Mouse (Mus musculus): ENCODE results near the gene Ston2.

Gene Ston2

DNA sequence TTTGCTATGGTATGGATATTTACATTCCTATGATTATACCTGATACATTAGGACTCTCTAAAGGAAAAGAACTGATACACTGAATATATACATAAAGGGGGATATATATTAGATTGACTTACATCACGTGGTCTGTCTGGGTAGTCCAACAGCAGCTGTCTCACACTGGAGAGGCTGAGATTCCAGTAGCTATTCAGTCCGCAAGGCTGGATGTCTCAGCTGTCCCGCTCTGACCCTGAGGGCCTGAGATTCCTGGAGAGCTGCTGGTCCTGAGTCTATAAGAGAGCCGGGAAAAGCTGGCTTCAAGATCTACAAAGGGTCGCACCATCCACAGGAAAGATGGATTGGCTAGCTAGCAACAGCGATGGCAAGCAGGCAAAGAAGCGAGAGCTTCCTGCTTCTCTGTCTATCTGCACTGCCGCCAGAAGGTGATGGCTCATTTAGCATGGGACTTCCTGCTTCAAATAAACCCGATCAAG lies at the start of gene Ston2:
Ston2 (minus strand) TSS at position 429 of the 479 bp plus-strand sequence.
- no peak for TF ChIP-seq GATA4 (IDR thresholded peaks at IDR 0.05; ENCODE audit: insufficient replicate concordance, low read length)

DNA sequence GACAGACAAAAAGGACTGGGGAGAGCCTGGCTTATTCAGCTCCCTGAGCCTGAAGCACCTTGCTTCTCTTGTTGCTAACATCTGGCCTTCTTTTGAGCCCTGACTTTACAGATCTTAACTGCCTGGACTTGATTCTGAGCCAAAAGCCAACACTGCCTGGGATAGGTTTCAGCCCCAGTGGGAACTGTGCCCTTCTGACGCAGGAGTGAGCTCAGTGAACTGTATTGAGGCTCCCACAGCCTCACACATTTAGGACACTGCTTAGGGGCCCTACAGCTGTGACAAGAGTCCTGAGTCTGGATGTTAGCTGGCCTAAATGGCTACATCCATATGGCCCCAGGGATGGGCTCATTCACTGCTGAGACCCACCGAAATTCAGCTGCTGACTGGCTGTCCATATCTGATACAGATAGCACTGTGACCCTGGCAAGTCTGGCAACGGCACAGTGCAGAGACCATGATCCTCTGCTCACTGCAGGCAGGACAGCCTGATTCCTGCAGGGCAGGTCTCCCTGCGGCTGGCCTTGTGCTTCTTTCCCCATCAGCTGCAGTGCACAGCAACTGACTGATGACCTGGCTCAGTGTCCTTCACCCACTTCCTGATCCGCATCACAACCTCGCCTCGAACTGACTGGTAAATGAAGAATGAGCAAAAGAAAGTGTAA lies 49.3 kb upstream of the Ston2 start:
- no peak for TF ChIP-seq GATA4 (IDR thresholded peaks at IDR 0.05; ENCODE audit: insufficient replicate concordance, low read length)

DNA sequence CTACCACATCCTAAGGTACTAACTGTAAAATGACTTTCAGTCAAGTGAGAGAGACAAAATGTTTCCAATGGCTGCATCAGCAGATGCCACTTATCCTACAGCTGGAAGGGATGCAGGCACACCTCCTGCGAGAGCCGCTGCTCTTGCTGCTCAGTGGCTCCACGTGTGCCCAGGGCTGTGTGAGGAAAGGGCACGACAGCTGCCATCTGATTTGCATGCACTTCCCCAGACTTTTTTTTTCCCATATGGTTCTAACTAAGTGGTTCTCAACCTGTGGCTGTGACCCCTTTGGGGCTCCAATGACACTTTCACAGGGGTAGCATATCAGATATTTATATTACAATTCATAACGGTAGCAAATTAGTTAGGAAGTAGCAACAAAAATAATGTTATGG lies 45.7 kb upstream of the Ston2 start:
- TF ChIP-seq GATA4 (IDR thresholded peaks at IDR 0.05; ENCODE audit: insufficient replicate concordance, low read length) = no peak

DNA sequence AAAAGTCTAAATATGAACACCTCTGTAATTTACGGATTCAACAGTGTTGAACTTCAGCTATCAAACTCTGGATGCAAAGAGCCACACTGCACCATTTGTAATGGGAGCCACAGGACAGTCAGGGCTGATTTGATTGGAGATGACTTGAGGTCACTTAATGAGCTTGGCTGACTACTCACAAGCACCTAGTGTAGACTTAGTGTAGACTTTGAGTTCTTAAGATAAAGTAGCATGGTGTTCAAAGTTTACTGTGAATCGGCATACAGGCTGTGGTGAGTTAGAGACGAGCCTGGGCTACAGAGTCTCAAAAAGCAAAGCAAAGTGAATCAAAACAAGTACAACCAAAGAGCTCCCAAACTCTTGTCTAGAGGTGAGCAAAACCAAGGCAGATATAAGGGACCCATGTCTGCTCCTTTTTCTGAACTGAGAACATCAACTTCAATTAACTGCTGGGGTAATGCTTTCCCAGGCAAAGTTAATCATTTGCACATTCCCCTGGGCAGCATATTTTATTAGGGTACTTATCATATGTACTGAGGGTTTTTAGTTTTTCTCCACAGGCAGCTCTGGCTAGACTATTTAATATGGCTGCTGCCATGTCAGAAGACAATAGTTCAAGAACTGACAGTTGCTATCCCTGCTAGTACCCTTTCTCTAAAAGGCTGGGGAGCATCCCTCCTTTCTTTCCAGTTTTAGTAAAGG lies 45.2 kb upstream of the Ston2 start:
- TF ChIP-seq GATA4 (IDR thresholded peaks at IDR 0.05; ENCODE audit: insufficient replicate concordance, low read length) = no peak

DNA sequence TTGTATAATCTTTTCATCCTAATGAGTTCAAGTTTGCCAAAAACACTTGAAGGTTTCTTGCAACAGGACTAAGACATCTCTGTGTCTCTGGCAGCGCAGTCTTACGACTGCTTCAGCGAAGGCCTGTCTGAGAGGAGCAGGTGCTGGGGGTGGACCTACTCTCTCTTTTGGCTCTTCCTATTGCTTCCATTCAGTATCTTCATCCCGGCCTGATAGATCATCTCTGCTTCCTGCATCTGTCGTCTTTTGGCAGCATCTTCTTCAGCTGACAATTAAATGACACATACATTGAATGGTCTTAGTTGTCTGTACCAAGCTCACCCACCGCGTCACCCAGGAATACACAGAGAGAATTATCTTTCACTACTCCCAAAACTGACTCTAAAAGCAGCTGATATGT lies 43.2 kb upstream of the Ston2 start:
- TF ChIP-seq GATA4 (IDR thresholded peaks at IDR 0.05; ENCODE audit: insufficient replicate concordance, low read length) = no peak

DNA sequence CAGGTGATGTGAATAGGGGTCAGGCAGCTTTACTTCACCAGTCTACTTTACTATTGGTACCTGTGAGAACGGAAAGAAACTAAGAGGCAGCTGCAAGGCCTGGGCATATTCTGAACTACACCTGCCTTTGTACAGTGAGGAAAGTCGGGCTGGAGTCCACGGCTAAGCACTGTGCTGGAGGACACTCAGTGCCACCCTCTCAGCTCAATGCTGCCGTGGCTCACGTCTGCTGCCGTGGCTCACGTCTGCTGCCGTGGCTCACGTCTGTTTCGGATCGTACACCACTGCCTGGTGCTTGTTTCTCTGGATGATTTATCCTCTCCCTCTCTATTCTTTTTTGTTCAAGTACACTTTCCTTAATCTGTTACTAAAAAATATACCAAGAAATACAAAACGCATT lies 32.3 kb upstream of the Ston2 start:
- no peak for TF ChIP-seq GATA4 (IDR thresholded peaks at IDR 0.05; ENCODE audit: insufficient replicate concordance, low read length)

DNA sequence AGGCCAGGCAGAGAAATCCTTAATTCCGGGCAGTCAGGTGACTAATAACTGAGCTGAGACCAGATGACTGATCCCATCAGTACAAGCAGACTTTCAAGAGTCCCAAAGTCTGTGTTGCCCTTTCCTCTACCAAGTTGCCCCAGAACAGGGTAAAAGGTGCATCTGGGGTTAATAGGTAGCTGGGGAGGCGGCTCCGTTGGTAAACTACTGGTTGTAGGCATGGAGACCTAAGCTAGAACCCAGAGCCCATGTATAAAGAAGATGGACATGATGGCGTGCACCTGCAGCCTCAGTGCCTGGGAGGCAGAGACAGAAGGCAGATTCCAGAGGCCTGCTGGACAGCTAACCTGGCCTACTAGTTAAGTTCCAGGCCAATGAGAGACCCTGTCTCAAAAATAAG lies 30.5 kb upstream of the Ston2 start:
- no peak for TF ChIP-seq GATA4 (IDR thresholded peaks at IDR 0.05; ENCODE audit: insufficient replicate concordance, low read length)

DNA sequence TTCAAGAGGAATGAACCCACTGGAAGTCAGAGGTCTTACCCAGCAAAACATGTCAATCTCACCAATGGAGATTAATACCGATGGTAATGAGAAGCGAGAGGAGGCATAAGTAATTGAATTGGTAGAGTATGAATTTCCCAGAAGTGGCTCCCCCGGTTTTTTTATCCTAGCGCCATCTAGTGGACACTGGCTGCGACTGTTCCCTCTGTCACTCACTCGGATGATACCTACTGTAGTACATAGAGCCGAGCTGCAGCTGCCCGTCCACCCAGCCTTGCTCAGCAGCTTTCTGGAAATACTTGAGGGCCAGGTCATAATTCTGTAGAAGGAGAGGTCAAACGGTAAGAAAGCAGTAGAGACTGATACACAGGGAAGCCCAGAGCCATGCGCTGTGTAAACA lies 27.8 kb upstream of the Ston2 start:
- TF ChIP-seq GATA4 (IDR thresholded peaks at IDR 0.05; ENCODE audit: insufficient replicate concordance, low read length) = no peak

DNA sequence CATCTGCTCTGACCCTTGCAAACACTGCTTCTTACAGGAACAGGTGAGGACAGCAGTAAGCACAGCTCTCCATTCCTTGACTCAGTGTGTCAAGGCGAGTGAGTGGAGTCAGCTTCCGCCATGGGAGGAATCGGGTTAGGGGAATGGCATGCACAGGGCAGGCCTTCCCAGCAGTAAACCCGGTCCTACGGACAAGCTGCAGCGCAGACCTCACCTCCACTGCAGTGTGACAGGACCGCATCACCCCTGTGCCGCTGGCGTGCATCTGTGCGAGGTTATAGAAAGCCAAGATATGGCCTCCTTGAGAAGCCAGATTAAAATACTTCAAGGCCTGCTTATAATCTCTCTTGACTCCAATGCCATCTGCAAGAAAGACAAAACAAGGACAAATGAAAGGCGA lies 27.4 kb upstream of the Ston2 start:
- no peak for TF ChIP-seq GATA4 (IDR thresholded peaks at IDR 0.05; ENCODE audit: insufficient replicate concordance, low read length)

DNA sequence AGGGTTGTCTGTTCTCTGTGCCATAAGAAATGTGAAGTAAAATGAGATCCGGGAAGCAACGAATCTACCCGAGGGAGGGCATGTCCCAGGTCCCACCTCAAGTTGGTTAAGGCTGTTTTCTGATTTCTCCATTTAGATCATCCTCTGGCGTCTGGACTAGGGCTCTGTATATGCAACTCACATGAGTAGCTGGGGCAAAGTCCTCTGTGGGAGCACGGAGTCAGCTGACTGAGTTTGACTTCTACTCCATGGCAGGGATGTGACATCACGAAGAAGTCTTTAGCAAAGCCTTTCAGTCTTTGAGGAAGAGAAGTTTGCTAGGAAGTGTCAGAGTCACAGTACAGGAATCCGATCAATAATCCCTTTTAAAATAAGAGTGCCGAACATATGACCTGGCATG lies 20.7 kb upstream of the Ston2 start:
- TF ChIP-seq GATA4 (IDR thresholded peaks at IDR 0.05; ENCODE audit: insufficient replicate concordance, low read length) = no peak

DNA sequence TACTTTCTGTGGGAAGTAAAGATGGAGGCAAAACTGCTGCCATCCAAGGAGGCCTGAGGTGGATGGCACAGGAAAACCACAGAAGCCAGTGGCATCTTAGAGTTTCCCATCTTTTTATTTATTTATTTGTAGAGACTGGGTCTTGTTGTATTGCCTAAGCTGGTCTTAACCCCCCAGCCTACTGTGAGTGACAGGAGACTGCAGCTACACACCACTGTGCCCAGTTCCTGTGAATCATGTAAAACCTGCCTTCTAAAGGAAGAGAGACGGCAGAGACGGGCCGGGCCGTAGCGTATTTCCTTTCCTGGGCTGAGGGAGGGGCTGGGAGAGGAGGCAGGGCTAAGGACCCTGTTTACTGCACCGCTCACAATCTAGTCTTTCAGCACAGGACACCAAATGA lies 19.6 kb upstream of the Ston2 start:
- no peak for TF ChIP-seq GATA4 (IDR thresholded peaks at IDR 0.05; ENCODE audit: insufficient replicate concordance, low read length)

DNA sequence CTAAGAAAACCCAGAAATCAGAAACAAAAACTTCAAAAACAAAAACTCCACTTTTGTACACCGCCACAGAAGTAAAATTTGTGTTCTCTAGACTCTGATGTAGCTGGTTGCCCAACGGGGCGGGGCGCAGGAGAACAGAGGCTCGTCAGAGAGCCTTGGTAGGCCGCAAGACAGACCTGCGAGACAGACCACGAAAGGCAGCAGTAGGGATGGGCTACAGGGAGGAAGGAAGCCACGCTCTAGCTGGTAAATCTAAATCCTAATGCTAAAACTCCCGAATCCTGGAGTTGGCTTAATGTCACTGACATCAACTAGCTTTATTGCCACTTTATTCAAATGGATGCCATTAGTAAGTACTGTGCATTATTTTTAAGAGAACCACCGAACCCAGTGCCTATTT lies 18.9 kb upstream of the Ston2 start:
- no peak for TF ChIP-seq GATA4 (IDR thresholded peaks at IDR 0.05; ENCODE audit: insufficient replicate concordance, low read length)

DNA sequence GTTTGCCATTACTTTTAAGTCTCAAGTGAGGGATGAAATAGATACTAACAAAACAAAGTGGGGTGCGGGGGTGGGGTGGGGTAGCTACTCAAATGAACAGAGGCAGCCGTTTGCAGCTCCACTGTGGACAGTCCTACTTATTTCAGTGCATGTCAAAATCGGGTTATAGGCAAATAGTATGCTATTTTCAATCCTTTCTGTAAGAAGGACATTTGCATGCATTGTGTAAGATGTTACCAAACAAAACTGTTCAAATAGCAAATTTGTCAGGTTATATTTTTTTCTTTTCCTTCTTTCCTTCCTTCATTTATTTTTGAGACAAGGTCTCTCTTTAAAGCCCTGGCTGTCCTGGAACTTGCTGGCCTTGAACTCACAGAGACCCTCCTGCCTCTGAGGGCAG lies 16.1 kb upstream of the Ston2 start:
- TF ChIP-seq GATA4 (IDR thresholded peaks at IDR 0.05; ENCODE audit: insufficient replicate concordance, low read length) = no peak

DNA sequence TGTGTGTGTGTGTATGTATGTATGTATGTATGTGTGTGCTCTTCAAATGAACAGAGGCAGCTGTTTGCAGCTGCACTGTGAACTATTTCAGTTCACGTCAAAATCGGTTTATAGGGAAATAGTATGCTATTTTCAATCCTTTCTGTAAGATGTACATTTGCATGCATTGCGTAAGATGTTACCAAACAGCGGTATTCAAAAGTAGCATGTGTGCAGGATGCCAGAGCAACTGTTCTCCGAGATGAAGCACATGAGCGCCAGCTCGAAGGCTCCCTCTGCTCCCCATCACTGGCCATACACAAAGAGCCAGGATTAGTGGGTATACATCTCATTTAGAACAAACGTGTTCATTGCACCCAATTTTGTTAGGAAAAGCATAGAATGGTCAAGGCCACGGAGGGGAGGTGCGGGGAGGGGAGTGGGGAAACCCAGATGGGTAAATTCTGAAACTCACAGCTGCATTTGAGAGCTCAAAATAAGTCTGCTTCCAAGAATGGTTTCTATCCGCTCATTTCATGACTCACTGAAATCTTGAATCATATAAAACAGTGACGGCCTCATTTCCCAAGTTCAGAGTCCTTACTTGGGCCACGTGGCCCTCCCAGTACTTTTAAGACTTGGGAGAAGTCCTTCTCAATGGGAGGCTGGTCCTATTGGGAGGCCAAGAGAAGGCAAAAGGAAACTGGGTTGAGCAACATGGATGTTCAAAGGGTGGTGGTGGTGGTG lies 15.2 kb upstream of the Ston2 start:
- no peak for TF ChIP-seq GATA4 (IDR thresholded peaks at IDR 0.05; ENCODE audit: insufficient replicate concordance, low read length)

DNA sequence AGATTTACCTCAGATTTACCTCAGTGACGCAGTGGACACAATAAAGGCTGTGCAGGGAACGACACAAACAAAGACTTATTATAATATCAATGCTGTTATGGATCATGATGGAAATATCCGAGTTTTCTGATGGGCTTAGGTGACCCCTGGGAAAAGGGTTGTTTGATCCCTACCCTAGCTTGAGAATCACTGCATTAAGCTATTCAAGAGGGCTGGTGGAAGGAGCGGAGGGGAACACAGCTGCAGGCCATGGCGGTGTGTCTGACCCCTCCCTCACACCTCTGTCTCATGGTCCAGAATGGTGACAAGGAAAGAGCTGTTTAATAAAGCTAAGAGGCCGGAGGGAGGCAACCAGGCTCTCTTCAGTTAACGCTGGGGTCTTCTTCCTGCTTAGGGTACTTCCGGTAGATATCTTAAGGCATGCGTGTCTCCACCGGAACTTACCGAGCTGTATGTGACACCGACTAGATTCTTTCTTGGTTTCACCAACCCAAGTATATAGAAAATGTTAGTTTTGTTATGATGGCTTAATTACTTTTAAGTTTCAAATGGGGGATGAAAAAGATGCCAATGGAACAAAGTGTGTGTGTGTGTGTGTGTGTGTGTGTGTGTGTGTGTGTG lies 14.5 kb upstream of the Ston2 start:
- TF ChIP-seq GATA4 (IDR thresholded peaks at IDR 0.05; ENCODE audit: insufficient replicate concordance, low read length) = no peak

Measured in liver, adult (tissue).